Mouse (Mus musculus): Measurements from ENCODE around the gene Dffb.
A peak's percentile ranks its signal among the peaks of the same experiment; 100 is the strongest.

Dffb gene

DNA sequence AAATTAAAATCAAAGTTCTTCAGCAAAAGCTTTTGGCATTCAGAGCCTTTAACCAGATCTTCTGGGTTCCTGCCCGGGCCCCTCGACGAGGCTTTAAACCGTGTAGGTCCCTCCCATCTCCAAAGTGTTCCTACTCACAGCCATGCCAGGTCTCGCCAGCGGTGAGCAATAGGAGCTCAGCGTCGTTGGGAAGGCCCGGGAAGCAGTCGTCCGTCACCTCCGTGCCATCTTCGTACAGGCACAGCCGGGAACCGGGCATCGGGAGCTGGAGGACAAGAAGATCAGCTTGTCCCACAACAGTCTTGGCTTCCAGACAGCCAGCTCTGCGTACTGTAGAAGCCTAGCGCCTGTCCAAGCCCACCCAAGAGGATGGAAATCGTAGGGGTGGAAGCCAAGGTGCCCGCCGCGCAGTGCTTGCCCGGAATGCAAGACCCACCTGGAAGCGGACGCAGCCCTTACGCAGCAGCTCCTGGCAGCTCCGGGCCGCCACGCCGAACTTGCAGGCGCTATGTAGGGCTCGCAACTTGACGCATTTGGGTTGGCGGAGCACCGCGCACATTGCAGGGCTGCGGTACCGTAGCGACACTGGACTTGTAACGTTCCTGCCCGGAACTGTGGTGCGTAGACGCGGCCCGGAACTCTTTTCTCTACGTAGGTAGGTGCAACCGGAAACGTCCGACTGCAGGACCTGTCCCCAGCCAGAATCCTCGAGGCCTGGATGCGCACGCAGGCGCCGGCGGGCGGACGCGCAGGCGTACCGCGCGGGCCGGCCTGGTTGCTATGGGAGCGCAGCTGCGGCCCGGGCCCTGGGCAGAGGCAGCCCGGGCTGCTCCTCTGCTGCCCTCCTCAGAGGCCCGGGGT is at the start of gene Dffb, which contains the start of gene Cep104:
TSS of gene Dffb (minus strand) at position 696 of the 861 bp plus-strand sequence.
TSS of gene Cep104 (plus strand) at position 764 of the 861 bp plus-strand sequence.
- peak; percentile 79 to 90 for DNase-seq

GRCm38 (mm10) chr4:154023754-154024601 is 49.1 kb upstream of the Dffb start:
- no peak for DNase-seq

- DNase-seq = no peak
Measured at GRCm38 (mm10) chr4:154022844-154023243, 47.9 kb upstream of the Dffb start.

DNA sequence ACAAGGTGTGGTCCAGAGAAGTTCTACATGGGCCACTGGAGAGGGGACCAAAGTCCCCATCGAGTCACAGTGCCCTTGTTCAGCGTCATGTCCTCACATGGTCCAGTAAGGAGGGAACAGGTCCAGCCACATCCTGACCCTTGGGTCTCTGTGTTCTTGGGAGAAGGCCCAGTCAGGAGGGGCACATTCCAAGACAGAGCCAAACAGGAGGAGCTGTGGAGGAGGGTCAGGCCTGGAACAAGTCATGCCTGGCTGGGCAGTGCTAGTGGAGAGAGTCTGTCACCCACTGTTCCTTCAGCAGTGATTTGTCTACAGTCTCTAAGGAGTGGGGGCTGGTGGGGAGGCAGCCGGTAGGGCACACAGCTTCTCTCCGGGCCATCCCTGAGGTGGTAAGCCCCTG is 47.5 kb upstream of the Dffb start:
- DNase-seq = no peak

DNA sequence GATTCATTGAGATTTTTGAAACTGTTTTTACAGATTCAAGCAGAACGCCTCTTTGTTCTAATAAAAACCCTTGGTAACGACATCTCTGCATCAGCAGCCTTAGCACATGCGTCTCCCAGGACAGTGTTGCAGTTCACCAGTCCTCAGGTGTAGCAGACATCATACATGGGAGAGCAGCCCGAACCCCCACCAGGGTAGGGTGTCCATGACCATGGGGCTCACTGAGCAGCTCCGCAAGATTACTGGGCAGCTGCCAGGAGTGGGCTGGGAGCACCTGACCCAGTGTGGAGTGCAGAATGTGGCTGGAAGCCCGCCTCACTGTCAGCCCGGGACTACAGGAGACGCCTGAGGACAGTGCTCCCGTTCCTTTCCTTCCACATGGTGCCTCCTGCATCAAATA is 46.5 kb upstream of the Dffb start:
- no peak for DNase-seq

- DNase-seq = peak in 1 of 2 experiments; percentile 46
Measured at GRCm38 (mm10) chr4:154019571-154019970, 44.6 kb upstream of the Dffb start.

DNA sequence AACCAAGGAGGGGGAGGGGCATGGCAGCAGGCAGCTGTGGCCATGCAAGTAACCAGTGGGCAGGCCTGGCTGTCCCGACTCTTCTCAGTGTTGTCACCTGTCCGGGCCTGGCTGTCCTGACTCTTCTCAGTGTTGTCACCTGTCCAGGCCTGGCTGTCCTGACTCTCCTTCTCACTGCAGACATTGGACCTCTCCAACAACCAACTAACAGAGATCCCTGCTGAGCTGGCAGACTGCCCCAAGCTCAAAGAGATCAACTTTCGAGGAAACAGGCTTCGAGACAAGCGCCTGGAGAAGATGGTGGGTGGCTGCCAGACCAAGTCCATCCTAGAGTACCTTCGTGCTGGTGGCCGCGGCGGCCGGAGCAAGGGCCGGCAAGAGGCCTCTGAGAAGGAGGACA is 40.5 kb upstream of the Dffb start:
- no peak for DNase-seq

DNA sequence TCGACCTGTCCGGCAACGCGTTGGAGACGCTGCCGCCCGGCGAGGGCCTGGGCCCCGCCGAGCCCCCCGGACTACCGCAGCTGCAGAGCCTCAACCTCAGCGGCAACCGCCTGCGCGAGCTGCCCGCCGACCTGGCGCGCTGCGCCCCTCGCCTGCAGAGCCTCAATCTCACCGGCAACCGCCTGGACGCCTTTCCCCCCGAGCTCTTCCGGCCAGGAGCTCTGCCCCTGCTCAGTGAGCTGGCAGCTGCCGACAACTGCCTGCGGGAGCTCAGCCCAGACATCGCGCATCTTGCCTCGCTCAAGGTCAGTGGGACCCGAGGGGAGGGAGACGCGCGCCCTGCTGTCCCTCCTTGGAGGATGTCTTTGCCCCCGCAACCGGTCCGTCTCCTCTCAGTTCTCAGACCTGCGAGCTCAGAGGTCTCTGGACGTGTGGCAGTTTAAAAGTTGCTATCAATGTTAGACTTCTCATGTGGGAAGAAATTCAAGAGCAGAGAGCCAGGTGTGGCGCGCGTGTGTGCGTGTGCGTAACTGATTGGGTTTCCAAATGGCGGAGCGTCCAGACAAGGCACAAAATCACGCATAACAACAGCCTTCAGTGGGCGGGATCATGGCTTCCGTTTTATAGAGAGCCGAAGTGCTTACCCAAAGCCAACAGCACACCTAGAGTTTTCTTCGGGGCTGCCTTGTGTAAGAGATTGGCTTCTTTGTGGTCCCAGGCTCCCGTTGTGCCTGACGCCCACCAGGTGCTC is 37.4 kb upstream of the Dffb start:
- DNase-seq = peak in 1 of 2 experiments; percentile 20

DNA sequence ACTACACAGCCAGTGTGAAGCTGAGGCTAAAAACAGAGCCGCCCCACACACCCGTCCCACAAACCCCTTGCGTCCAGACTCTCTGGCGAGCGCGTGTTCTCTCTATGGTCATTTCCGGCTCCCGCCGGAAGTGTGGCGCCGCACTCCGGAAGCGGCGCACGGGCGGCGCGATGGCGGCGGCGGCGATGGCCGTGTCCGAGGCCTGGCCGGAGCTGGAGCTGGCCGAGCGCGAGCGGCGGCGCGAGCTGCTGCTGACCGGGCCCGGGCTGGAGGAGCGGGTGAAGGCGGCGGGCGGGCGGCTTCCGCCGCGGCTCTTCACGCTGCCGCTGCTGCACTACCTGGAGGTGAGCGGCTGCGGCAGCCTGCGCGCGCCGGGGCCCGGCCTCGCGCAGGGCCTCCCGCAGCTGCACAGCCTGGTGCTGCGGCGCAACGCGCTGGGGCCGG is 36.7 kb upstream of the Dffb start, which contains the start of gene Lrrc47:
TSS of gene Lrrc47 (plus strand) at position 86 of the 444 bp plus-strand sequence.
- peak; percentile 65 to 75 for DNase-seq

DNA sequence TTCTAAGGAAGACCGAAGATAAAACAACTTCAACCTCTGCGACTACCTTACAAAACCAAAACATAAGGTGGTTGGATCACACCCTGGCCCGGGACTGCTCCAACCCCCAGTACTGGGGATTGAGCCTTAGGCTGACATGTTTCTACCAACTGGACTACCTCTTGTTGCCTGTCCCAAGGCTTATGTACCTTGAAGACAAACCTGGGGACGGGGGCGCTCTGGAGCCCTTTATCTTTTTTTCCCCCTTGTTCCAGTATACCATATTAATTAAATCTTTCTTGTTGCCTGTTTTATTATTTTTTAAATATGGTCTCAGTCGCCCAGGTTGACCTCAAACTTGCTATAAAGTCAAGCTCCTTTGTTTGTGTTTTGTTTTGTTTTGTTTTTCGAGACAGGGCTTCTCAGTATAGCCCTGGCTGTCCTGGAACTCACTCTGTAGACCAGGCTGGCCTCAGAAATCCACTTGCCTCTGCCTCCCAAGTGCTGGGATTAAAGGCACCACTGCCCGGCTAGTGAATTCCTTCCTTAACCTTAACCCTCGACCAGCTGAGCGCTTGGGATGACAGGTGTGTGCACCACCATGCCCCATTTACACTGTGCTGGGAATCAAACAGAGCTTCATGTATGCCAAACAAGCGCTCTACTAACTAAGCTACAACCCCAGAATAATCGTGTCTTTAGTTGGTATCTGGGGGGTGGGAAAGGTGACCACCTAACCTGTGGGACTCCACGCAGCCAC is 36.1 kb upstream of the Dffb start:
- DNase-seq = no peak

DNA sequence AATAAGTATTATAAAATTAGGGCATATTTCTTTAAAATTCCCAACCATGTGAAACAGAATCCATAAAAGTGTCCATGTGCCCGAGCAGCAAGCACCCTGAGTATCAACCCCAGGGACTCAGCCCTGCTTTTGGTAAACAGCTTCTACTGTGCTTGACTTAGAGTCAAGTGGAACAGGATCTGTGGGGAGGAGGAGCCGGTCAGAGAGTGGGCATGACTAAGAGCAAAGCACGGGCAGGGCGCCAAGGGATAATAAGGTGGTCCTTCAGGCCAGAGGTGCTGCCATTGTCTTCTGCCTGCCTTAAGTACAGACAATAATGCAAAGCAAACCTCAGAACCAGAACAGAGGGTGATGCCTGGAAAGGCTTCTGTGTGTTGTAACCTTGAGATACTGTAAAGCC is 32.8 kb upstream of the Dffb start:
- no peak for DNase-seq

DNA sequence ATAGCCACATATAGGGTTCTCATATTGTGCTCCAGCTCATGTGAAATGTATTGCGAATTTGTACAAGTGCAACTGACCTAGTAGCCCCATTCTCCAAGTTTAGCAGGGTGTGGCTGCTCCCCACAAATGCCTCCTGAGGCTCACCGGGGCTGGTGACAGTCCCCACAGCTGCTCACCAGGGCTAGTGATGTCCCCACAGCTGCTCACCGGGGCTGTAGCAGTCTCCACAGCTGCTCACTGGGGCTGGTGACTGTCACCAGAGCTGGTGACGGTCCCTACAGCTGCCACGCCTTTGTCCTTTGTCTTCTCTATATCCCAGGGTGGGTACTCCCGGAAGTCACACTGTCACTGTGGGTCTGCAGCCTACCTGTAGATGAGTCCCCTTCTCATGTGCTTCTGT is 31.3 kb upstream of the Dffb start:
- DNase-seq = no peak

DNA sequence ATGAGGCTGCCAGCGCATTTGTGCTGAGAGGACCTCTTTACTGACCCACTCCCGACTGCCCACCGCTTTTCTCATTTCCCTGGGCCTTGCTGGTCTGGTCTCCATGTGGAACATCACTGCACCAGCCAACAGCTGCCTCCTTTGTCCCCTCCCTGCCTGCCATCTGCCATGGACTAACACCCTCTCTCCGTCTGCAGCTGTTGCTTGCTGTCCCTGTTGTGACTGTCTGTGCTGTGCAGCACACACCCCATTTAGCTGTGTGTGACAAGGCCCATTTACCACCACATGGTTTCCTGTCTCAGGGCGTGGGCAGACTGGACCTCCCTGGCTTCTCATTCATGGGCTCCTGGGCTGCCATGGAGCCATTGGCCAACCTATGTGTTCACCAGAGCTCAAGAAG is 30.6 kb upstream of the Dffb start:
- no peak for DNase-seq

DNA sequence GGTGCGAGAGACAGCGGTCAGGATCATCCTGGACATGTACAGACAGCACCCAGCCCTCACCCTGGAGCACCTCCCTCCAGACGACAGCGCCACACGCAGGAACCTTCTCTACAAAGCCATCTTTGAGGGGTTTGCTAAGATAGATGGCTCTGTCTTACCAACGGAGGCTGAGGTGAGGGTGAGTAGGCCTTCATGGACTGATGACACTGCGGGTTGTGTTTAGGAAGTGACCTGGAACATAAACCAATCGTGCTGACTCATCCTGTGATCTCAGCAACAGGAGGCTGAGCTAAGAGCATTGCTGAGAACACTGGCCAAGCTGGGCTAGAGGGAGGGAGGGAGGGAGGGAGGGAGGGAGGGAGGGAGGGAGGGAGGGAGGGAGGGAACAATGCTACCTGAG is 18.6 kb upstream of the Dffb start:
- DNase-seq = no peak

DNA sequence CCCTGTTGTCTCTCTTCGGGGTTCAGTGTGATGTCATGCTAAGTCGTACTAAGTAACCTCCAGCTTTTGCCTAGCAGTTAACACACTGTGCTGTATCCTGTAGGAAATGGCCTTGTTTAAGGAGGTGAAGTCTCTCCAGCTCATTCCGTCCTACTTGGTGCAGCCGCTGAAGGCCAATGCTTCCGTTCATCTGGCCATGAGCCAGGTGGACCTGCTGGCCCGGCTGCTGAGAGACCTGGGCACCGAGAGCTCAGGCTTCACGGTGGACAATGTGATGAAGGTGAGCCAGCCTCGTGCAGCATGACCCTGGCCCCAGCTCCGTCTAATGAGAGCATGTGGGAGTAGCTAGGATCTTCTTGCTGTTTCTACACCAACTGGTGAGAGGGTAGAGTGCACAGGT is 17.8 kb upstream of the Dffb start:
- DNase-seq = no peak

DNA sequence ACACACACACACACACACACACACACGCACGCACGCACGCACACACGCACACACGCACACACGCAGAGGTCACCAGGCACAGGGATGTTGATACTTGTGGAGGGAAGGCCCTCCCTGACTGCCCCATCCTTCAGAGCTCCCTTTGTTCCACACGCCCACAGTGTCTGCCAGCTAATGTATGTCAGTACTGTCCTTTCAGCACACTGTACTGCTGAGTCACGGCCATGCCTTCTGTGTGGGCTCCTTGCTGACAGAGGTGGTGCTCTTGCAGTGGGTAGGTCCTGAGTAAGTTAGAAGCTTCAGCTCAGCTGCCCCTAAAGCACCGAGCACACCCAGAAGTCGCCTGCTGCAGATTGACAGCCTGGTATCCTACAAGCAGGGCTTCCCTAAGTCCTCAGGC is 5.5 kb upstream of the Dffb start:
- no peak for DNase-seq

- DNase-seq = peak; percentile 41 to 45
Measured at GRCm38 (mm10) chr4:153979243-153979642, 4.3 kb upstream of the Dffb start.

DNA sequence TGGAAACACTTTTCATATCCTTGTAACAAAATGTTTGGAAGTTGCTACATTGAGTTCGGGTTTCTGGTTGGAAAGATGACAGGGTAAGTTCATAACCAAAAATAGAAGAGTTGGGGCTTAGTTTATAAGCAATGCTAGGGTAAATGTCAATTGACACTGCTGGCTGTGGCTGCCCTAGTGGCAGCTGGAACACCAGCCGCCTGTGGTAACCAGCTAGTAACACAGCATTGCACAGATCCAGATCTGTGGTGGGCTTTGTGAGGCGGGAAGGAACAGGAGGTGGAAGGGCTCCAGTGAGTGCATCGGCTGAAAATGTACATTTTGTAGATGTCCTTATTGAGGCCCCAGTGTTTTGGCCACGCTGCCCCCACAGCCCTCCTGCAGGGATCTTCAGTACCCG is 842 bp upstream of the Dffb start:
- DNase-seq = no peak

GRCm38 (mm10) chr4:153975292-153975662 is 351 bp upstream of the Dffb start:
- no peak for DNase-seq

- no peak for DNase-seq
Measured at GRCm38 (mm10) chr4:153968063-153968462, 6.9 kb downstream of the Dffb start.

DNA sequence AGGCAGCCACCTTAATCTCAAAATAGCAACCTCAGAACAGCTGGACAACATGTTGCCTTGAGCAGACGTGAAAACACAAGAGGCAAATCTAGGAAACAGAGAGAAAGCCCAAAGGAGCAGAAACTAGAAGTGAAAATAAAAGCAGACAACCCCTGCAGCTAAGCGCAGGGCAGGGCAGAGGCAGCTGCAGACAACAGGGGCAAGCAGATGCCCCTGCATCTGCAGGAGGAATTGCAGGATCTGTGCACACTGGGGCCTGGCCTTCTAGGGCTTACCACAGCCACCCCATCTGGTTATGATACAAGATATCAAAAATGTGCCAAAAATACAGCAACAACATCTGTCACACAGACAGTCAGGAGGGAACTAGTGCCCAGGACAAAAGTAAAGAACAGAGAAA is 7.4 kb downstream of the Dffb start:
- no peak for DNase-seq

DNA sequence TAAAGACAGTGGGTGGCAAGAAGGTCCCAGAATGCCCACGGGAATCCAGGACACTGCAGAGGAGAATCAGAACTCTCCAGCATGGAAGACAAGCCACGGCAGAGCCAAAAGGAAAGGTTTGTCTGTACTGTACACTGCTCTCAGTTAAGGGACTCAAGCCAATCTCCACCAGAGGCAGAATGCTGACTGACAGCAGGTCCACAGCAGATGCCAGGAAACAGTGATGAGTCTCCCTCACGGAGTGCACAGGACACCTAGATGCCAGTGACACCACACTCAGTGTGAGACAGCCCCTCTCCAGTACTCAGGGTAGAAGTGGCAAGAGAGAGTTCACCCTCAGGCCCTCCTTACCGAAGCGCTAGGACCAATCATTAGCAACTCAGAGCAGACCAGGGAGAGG is 8.3 kb downstream of the Dffb start:
- DNase-seq = no peak

Measured in spleen, adult 18-20 months (tissue).